Mouse (Mus musculus) right cerebral cortex, postnatal 14 days (tissue): ENCODE measurements around the gene Setd1b.

Experiments
- DNase-seq: peaks from one replicate; pipeline ENCODE4 v3.0.0; 2022

Setd1b gene

DNA sequence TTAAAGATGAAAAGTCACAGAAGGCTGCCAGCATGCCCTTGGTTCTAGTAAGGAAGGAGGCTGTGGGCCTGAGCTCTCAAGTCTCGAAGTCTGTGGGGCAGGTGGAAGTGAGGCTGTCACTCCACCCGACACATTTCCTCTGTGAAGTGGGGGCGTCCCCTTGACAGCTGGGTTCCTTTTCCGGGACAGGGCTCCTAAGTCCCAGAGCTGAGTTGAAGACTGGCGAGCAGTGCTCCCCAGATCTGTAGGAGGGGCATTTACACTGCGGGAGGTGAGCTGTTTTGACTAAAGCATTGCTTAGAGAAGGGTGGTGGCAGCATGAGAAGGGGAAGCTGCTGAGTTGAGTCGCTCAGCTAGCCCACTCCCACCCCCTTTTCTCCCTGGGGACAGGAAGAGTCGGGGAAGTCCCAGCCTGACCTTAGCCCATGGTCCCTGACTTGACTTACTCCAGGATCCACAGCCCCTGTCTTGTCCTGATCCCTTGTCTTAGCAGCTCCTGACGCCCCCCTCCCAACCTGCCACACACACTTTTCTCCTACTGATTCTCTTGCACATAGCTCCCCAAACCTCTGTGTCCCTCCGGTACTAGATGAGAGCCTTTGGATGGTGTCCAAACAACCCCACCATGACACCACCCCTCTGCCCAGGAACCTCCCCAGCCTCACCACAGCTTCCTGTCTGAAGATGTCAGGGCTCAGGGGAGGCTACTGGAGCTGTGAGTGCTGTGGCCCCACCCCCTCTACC, 13.4 kb upstream of the Setd1b start:
- no peak for DNase-seq

DNA sequence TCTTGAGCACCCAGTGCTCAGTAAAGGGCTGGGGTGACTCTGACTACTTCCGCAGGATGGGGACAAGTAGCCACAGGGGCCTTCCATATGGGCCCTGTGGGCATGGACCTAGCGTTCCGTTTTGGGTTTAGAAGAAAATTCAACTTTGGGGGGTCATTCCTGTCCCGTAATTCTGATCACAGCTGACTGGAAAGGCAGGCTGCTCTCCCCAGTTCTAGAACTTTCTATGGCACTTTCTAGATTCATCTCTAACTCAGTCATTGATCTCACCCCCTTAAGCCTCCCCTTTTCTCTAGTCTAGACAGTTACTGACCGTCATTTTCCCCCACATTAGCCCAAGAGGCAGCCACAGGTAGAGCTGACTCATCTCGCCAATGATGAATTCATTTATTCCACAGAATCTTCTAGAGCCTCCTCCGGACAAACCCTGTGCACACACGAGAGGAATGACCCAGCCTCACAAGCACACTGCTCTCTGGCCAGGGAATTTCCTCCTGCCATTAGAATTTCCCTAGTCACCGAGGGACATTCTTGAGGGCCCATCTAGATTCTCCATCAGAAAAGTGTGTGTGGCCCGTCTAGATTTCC, 12.7 kb upstream of the Setd1b start:
- DNase-seq: no peak

DNA sequence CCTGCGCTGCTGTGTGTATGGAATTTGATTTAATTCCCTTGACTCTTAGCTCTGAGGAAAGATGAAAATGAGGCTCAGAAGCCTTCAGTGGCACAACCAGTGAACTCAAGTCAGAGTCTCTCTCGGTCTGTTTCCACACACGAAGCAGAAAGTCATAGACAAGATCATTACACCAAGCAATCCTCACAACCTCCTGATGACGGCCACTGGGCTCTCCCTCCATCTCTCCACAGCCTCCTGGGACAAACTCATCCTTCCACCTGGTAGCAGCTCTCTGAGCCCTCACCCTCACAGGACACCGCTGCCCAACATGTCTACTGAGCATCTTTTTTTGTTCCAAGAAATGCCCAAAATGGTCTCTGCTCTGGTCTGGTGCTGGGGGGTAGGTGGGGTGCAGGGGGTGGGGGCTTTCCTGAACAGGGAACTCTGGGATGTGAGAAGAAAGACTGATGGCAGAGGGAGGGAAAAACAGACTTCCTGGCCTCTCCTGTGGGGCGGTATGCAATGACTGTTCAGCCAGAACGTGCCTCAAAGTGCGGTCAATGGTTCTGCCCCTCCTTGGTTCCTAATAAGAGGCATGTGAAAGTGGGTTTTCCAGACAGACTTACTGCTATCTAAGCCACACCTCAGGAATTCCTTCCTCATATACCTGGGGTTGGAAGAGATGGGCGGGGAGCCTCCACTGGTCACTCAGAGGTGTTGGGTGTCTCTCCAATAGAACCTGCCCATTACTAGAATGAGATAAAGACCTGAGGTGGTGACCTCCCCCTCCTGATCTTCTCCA, 11.8 kb upstream of the Setd1b start:
- no peak for DNase-seq

DNA sequence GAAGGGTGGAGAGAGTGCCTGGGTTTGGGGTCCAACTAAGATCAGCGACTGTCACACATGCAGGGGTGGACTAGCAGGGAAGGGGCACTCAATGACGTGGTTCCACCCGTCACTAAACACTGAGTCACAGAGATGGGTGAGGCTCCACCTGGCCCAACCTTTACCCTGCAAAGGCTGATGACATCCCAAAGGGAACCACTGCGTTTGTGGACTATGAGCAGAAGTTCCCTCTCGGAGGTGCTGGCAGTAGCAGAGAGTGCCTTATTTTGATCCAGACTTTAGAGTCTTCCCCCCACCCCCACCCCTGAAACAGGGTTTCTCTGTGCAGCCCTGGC, 11.2 kb upstream of the Setd1b start:
- DNase-seq: no peak

DNA sequence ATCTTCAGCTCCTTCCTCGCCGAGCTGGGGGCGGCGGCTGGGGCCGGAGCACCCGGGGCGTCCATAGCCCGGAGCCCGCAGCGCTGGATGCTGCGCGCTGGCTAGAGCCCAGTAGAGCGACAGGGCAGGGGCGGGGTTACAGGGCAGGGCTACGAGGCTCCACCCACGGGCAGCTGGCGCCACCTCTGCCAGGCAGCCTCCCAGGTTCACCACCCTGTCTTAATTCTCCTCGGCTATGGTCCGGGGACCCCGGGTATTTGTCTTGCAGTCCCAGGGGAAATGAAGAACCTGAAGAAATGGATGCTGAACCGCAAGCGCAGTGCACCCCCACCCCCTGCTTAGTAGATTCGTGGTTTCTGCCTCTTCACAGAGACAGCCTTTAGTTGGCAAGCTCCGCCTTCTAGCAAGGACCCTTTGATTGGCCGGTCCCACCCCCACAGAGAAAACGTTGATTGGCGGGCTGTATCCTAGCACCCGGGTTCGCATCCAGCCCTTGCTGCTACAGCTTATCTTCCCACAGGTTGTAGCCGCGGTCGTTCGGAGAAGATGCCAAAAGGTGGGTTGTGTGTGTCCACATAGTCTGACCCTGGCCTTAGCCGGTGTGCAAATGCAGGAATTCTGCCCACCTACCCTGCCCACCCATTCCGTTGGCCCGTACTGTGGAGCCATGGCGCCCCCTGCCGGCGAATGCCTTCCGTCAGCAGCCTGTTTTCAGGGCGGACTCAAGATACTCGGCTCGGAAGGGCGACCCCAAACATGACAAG, 9.5 kb upstream of the Setd1b start, which contains the start of gene Rhof:
Gene Rhof (minus strand): TSS at position 385 of the 764 bp plus-strand sequence.
- peak; percentile 87 for DNase-seq

DNA sequence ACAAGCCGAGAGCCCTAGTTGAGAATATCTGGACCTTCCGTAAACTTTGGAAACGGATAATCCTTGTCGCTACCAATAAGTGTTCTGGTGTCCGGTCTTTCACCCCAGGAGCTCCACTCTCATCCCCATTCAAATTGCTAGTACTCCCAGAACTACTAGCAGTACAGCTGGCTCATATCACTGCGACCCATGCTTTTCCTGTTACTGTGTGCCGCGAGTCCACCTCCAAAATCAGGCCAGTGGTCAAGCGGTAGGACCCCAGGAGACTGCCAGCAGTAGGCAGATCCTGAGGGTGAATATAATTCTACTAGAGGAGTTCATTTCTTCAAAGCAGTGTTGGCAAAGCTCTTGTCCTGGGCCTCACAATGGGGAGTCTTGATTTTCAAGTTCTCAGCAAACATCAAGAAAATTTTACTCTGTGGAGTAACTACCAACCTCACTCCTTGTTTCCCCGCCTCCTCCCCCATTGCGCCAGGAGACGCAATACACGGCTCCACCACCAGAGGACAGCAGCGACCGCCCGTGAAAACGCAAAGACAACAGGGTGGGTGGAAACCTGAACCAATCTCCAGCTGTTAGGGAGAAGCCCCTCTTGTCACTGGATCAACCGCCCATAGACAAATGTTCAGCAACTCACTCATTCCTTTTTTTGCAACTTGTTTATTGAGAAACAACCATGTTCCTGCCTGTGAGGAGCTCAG, 8.8 kb upstream of the Setd1b start:
- DNase-seq: peak; percentile 84

DNA sequence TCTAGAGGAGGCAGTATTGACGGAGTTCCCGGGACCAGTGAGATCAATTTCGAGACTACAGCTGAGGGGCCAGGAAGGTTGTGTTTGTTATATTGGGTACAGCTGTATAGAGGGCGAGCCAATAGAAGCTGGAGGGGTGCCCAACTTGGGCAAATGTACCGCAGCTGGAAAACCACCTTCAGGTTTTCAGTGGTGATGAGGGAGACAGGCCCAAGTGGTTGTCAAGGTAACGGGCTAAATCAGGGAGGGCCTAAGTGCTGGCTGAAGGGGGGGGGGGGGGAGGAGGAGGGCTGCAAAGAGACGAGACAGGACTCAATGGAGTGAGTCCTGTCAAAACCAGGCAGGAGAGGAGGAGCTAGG, 8.2 kb upstream of the Setd1b start:
- no peak for DNase-seq

DNA sequence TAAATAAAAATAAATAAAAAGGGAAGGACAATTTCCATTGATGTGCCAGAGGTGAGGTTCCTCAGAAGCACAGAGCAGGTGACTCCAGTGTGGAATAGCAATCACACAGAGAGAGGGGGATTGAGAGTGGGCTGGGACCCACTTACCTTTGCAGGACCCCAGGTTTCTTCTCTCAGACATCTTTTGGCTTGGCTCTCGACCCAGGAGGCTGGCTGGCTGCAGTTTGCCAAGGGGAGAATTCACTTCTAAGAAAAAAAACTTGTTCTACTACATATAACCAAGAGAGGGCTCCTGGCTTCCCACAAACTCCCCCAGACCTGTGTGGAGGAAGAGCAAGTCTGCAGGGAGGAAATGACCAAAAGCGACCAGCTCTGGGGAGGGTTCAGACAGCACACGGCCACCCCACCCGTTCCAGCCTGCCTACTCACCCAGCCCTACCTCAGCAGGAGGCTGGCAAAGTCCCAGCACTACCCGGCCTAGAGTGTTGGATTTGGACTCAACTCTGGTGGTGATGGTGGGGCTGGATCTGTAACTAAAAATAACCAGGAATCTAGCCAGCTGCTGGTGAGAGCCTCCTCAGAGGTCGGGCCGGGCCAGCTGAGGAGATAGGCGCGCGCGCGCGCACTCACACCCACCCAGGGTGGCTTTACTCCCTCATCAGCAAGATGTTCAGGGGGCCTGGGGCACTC, 7.7 kb upstream of the Setd1b start:
- peak; percentile 74 for DNase-seq

DNA sequence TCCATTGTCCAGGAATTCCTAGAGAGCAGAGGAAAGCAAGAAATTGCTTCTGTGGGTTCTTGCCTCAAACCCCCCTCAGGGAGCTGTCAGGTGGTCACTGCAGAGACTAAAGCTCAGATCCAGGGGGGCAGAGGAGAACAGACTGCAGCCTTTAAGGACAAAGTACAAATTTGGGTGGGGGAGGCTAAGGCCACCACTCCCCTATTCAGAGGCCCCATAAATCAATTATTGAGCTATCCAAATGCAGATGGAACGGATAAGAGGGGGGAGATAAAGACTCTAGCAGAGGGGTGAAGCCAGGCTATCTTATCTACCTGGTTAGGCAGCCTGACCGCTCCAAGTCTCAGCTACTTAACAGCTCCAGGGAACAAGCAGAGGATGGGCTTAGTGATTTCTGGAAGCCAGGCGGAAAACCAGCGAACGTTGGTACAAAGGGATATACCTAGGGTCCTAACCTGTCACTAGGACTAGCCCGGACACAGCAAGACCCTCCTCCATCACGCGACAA, 7.1 kb upstream of the Setd1b start:
- no peak for DNase-seq

DNA sequence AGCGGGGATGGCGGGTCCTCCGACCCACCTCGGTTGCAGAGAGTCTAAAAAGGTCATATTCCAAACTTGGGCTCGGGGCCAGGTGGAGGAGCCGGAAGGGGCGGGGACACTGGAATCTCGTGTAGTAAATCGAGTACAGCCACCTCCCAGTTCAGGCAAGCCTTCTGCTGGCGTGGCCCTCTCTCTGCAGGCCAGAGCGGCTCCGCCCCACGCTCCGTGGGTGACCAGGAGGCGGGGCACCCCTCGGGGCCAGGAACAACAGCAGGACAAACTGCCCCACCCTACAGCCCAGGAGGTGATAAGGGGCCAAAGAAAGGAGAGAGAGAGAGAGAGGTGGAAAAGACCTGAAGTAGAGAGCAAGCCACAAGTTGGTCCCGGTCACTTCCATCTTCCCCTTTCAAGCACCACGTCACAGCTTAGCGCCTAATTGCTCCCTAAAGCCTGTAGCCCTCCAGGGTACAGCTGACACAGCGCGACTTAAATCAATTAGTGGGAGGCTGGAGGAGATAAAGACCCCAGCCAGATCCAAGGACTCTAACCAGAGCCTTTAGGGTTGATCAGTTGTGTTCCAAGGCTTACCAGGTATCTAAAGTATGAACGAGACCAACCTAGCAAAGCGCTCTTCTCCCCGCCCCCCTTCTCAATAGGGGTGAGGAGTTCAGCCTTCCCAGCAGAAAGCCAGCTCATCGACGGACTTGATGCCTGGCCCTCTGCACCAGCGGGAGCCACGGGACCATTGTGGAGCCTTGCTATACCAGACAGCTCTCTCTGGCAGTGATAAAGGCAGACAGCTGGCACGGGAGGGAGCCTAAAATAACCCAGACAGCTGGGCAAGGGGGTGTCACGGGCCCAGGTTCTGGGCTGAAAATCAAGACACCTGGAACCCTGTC, 6.3 kb upstream of the Setd1b start:
- DNase-seq: peak; percentile 61

DNA sequence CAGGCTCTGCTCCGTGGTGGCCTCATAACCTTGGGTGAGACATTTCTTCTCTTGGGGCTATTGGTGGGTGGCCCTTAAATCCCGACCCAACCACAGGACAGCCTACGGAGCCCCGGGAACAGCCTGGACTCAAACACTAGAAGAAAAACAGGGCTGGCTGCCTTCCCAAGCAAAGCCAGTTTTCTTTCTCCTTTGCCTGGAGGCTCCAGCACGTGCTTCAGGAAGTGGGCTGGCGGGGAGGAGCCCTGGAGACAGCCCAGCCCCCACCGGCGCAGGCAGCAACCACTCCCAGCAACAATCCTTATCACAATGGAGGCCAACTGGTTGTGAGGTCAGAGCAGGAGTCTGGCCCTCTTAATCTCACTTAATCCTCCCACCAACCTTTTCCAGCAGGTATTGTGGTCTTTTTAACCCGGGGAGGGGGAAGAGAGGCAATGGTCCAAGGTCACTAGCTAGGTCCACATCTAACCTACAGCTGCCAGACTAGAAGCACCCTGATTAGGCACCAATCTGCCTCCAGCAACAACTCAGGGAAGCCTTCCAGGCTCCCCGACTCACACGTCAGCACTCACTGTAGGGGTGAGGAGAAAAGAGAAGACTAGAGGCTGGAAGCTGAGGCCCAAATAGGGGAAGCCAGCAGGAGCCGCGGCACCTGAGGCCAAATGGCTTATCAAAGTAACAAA, 5.5 kb upstream of the Setd1b start:
- peak; percentile 88 for DNase-seq

DNA sequence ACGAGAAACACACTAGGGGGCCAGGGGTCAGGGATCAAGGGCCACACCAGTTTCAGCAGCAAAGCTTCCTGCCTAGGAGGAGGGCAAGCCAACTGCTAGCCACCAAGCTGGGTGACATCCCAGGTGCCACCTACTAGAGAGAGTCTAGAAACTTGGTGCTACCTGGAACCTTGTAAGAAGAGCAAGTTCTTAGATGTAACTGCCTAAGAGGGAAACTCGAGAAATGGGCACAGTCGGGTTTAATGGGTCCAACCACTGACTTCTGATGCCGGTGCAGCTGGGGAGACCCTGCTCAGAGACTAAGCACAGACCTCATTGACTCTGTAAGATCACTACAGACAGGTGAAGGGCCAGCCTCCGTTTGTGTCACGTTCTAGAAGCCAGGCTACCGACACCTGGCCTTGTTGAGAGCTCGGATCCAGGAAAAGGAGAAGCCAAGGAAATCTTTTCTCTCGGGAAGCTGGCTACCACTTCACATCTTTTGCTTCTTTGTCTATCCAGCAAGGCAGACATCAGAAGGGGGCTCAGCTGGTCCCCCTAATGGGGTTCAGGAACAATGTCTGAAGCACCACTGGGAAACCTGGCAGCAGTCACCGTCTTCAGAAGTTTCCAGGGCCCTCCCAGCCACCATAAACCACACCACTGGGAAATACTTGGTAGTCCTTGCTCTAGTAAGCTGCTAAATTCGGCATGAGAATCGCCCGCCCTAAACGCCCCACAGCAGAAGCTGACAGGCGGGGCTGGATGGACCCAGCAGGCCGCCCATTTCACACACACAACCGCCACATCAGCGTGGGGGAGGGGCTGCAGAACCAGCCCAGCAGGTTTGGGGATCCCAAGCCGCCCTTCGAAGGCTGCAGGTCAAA, 4.7 kb upstream of the Setd1b start:
- peak; percentile 79 for DNase-seq

DNA sequence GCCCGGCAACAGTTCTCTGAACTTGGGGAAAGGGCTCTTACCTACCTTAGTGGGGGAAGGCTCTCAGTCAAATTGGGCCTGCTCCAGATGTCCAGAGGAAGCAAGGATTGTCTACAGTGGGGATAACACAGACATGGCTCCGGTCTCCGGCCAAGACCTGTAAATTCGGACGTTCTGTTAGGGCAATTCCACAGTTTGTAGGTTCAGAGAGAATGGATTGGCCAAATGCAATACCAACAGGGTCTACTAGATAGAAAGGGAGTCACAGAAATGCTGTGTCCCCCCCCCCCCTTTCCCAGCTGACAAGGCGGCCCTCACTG, 4.1 kb upstream of the Setd1b start:
- no peak for DNase-seq

DNA sequence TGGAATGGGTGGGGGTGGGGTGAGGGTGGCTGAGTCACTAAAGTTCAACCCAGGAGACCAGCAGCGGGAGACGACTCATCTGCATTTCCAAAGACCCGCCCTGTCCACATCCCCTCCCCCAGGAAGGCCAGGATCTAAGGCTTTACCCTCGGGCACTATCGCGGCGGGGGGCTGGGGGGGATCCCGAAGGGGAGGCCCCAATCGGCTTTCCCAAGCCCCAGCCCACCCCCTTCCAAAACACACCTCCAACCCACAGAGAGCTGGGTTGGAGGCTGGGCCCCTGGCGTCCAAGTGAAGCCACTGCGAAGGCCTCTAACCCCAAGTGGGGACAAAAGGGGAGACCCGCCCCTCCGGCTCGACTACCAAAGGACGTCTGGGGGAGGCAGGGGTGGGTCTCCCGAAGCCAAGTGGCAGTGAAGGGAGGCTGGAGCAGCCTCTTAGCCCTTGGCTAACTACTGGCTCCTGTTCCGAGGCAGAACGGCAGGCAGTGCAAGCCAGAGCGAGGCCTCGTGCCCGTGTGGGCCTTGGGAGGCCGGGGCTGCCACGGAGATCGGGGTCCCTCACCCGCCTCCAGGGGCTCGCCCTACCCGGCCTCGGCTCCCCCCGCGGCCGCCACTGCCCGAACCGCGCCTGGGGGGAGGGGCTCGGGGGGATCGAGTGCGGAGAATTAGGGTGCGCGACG, 3.6 kb upstream of the Setd1b start:
- no peak for DNase-seq

DNA sequence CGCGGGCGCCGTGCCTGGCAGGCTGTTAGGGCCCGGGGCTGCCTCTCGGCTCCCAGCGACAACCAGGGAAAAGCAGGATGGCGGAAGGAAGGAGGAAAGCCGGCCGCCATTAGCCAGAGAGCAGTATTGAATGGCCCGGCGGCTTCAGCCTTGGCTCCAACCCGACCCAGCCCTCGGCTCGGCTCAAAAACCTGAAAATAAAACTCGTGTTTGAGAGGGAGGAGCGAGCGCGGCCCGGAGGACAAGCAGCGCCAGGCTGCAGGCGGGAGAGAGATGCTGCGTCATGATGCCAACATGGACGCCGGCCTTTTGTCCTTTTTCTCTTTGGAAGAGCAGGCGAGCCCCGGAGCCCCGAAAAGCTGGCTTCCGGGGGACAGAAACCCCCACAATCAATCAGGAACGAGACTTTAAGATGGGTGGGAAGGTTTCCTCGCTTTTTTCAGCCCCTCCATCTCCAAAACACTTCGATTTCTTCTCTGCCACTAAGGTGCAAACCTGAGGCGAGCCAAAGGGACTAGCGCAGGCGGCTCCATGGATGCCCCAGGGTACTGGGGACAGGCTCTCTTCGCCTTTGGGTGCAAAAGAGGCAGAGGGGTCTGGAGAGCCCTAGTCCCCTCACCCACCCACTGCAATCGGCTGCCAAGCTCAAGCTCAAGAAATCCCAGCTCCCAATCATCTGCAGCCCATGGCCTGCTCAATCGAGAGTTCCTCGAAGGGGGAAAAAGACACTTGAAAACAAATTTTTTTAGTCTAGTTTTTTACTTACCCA, 2.9 kb upstream of the Setd1b start:
- peak; percentile 81 for DNase-seq

DNA sequence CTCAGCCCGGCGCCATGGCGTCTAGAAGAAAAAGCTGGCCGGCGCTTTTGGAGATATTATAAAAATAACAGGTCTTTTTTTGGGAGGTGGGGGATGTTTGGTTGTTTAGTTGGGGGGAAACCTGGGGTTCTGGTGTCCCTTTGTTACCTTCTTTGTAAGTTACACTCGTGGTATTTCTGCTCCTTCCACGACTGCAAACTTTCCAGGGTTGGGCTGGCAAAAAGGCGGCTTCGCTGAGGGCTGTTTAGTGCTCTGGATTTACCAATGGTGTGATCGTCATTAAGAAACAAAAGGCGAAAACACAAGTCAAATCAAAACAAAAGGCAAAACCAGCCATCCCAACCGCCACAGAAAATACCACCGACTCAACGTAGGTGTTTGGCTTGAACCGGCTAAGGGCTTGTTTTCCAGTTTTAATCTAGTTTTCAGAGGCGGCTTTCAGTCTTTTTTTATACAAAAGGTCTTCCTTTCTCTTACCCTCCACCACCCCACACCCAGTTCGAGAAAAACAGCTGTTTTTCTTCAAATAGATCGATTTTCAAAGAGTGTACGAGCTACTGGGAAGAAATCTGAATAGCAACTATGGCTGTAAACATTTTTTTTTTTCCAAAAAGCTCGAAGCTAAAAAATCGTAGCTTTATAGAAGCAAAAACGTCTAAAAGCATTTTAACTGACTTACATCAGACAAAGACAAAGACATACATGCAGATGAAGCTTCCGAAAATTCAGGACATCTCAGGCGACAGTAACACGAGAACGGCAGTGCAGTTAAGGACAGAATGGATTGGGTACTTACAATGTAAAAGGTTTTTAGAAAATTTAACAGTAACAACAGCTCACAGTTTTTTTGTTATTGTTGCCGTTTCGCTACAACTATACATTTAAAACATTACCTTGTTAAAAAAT, 2.0 kb upstream of the Setd1b start:
- DNase-seq: no peak
